8 mouse cellular contexts compared by ENCODE assay signal in genomic region chr12:103099185-103099584, GRCm38 (mm10).
A peak's percentile ranks its signal among the peaks of the same experiment; 100 is the strongest.
DNase-seq lines count a peak whose midpoint lies in the region; ATAC-seq and TF ChIP-seq lines count a peak whose summit lies in the region.

No protein-coding gene starts in this region.

- peak; percentile 57 for TF ChIP-seq CTCF in Patski (IDR thresholded peaks at IDR 0.05)

- no peaks in the 10 kb centered on the region for H3K27me3 ChIP-seq in intestine, embryonic 16.5 days (replicated peaks; ENCODE audit: control insufficient read depth, insufficient read depth, low read length)
- H3K27me3 ChIP-seq in intestine, embryonic 15.5 days (replicated peaks), result no peaks in the 10 kb centered on the region
- peaks cover 25% of the 10 kb centered on the region for H3K27me3 ChIP-seq in Patski

- H3K9ac ChIP-seq in intestine, embryonic 16.5 days (ENCODE audit: low read depth, low read length), result no peak overlapping the region
- no peak overlapping the region for H3K9ac ChIP-seq in intestine, embryonic 15.5 days

- DNase-seq in 3T3-L1 (ENCODE audit: low read depth, low spot score) (peak; percentile 81), Patski (ENCODE audit: low read depth, low spot score) (peak; percentile 35)
- no peak for DNase-seq in T-cell, adult 2 months (ENCODE audit: low spot score)
- no peak for DNase-seq in spleen, postnatal 14 days (ENCODE audit: low spot score in 2 of 2)
- DNase-seq in natural killer cell, adult 2 months (ENCODE audit: low spot score in 2 of 2), result no peak

- ATAC-seq in intestine, embryonic 16.5 days, result 0 out of 2 replicates have a peak, but pooled peaks have one; percentile 23
- ATAC-seq in intestine, embryonic 15.5 days, result no peak
- ATAC-seq in Patski, result peak; percentile 79
- peak; percentile 33 to 65; a peak in 2 of 4 replicates for ATAC-seq in hematopoietic stem cell, adult 5-6 weeks (replicated peaks in 1 of 2; ENCODE audit: insufficient read depth in 1 of 2, low FRiP score in 2 of 2, low TSS enrichment in 1 of 2, low read depth in 1 of 2, poor library complexity in 2 of 2, severe bottlenecking in 2 of 2)

- no peaks in the 10 kb centered on the region for H3K9me3 ChIP-seq in intestine, embryonic 16.5 days (ENCODE audit: control insufficient read depth, low read length)
- H3K9me3 ChIP-seq in intestine, embryonic 15.5 days, result no peaks in the 10 kb centered on the region

- no peak overlapping the region for H3K4me2 ChIP-seq in intestine, embryonic 16.5 days (ENCODE audit: low read depth, low read length)
- no peak overlapping the region for H3K4me2 ChIP-seq in intestine, embryonic 15.5 days (replicated peaks)

- 73% methylated on average over 1 of the region's 1 CpGs for WGBS in intestine, embryonic 16.5 days
- 75% methylated on average over 1 of the region's 1 CpGs for WGBS in intestine, embryonic 15.5 days

- POLR2A ChIA-PET in Patski (lab: Charles Lee), result no interaction called here

- in situ Hi-C loops in Patski (cut with MboI; ENCODE audit: low pct_unique_long_range_greater_than_20kb), result no loop called here

- CTCF ChIA-PET in Patski (lab: Charles Lee), result interaction anchor here (1.3 to 1.7 kb wide), 2 partner anchors 10 to 18 kb away, joined by 3 to 6 read pairs; no protein-coding TSS in a partner anchor

- H3K4me1 ChIP-seq in intestine, embryonic 16.5 days (ENCODE audit: control insufficient read depth, insufficient read depth, low read length), result no peaks in the 10 kb centered on the region
- H3K4me1 ChIP-seq in intestine, embryonic 15.5 days (replicated peaks), result no peaks in the 10 kb centered on the region

- H3K36me3 ChIP-seq in intestine, embryonic 16.5 days (ENCODE audit: control insufficient read depth, insufficient read depth, low read length), result no peaks in the 10 kb centered on the region
- H3K36me3 ChIP-seq in intestine, embryonic 15.5 days, result no peaks in the 10 kb centered on the region

- no peak overlapping the region for H3K4me3 ChIP-seq in intestine, embryonic 16.5 days (ENCODE audit: low read length)
- no peak overlapping the region for H3K4me3 ChIP-seq in intestine, embryonic 15.5 days (replicated peaks)

- H3K27ac ChIP-seq in intestine, embryonic 16.5 days (ENCODE audit: low read length), result no peak overlapping the region
- H3K27ac ChIP-seq in intestine, embryonic 15.5 days, result no peak overlapping the region

Comparison
In these comparisons a context has a peak if more than half of its experiments do, and no peak if none do; other contexts are left out.
1. DNase-seq: peak in 3T3-L1 (single experiment) and Patski (single experiment); none in T-cell, adult 2 months (single experiment), spleen, postnatal 14 days (0 of 2) and natural killer cell, adult 2 months (0 of 2).